Mouse (Mus musculus): ENCODE data around the gene Tet3.

Tet3 gene

GRCm38 (mm10) chr6:83414601-83415355 lies 44.1 kb downstream of the Tet3 start:
- DNase-seq (ENCODE audit: low spot score), result peak; percentile 62

- no peak for DNase-seq (ENCODE audit: low spot score)
Measured at GRCm38 (mm10) chr6:83413686-83414085, 45.2 kb downstream of the Tet3 start.

GRCm38 (mm10) chr6:83412854-83413401 lies 46.0 kb downstream of the Tet3 start:
- DNase-seq (ENCODE audit: low spot score), result peak; percentile 48

- no peak for DNase-seq (ENCODE audit: low spot score)
Measured at GRCm38 (mm10) chr6:83412362-83412853, 46.5 kb downstream of the Tet3 start.

GRCm38 (mm10) chr6:83411635-83412361 lies 47.1 kb downstream of the Tet3 start:
- peak; percentile 81 for DNase-seq (ENCODE audit: low spot score)

- peak; percentile 53 for DNase-seq (ENCODE audit: low spot score)
Measured at GRCm38 (mm10) chr6:83410046-83410706, 48.7 kb downstream of the Tet3 start.

GRCm38 (mm10) chr6:83408510-83408909 lies 50.4 kb downstream of the Tet3 start:
- no peak for DNase-seq (ENCODE audit: low spot score)

- DNase-seq (ENCODE audit: low spot score), result no peak
Measured at GRCm38 (mm10) chr6:83405511-83406064, 53.3 kb downstream of the Tet3 start.

- no peak for DNase-seq (ENCODE audit: low spot score)
Measured at GRCm38 (mm10) chr6:83404571-83404970, 54.3 kb downstream of the Tet3 start.

GRCm38 (mm10) chr6:83403481-83403880 lies 55.4 kb downstream of the Tet3 start:
- no peak for DNase-seq (ENCODE audit: low spot score)

- no peak for DNase-seq (ENCODE audit: low spot score)
Measured at GRCm38 (mm10) chr6:83399790-83400189, 59.1 kb downstream of the Tet3 start.

GRCm38 (mm10) chr6:83397728-83398127 lies 61.2 kb downstream of the Tet3 start:
- no peak for DNase-seq (ENCODE audit: low spot score)

- no peak for DNase-seq (ENCODE audit: low spot score)
Measured at GRCm38 (mm10) chr6:83396711-83397110, 62.2 kb downstream of the Tet3 start.

GRCm38 (mm10) chr6:83395544-83396229 lies 63.2 kb downstream of the Tet3 start:
- DNase-seq (ENCODE audit: low spot score), result no peak

- no peak for DNase-seq (ENCODE audit: low spot score)
Measured at GRCm38 (mm10) chr6:83394122-83394521, 64.8 kb downstream of the Tet3 start.

- DNase-seq (ENCODE audit: low spot score), result no peak
Measured at GRCm38 (mm10) chr6:83392166-83392780, 66.6 kb downstream of the Tet3 start.

GRCm38 (mm10) chr6:83385569-83386090 lies 73.3 kb downstream of the Tet3 start:
- DNase-seq (ENCODE audit: low spot score), result no peak

- DNase-seq (ENCODE audit: low spot score), result peak; percentile 26
Measured at GRCm38 (mm10) chr6:83381510-83382491, 77.1 kb downstream of the Tet3 start.

- DNase-seq (ENCODE audit: low spot score), result no peak
Measured at GRCm38 (mm10) chr6:83373704-83374300, 85.1 kb downstream of the Tet3 start.
